Mouse (Mus musculus): Measurements from ENCODE around the gene Gm49601.

Gm49601 gene

GRCm38 (mm10) chr16:18582426-18583148, 43.6 kb downstream of the Gm49601 start:
- no peak for DNase-seq (ENCODE audit: low read depth, low spot score)

DNA sequence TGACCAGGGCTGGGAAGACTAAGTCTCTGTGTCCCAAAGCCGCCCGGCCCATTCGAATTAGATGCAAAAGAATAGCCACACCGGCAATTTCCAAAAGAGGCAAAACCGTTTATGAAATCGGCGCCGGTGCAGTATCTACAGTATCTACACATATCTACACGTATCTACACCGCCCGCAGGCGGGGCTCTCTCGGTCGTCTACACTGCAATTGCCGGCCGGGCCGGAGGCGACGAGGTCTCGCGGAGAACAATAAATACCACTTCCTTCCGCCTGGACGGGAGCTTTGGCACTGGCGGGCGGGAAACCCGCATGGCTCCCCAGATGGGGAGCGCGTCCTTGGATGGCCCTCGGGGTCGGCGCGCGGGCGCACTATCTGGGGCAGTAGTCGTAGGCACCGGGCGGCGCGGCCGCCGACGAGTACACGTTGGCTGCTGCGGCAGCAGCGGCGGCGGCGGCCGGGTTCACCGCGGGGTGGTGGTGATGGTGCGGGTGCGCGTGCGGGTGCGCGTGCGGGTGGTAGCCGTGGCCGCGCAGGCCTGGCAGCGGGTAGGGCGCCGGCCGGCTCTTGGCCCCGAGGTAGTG, 44.5 kb downstream of the Gm49601 start:
- no peak for DNase-seq (ENCODE audit: low read depth, low spot score)

DNA sequence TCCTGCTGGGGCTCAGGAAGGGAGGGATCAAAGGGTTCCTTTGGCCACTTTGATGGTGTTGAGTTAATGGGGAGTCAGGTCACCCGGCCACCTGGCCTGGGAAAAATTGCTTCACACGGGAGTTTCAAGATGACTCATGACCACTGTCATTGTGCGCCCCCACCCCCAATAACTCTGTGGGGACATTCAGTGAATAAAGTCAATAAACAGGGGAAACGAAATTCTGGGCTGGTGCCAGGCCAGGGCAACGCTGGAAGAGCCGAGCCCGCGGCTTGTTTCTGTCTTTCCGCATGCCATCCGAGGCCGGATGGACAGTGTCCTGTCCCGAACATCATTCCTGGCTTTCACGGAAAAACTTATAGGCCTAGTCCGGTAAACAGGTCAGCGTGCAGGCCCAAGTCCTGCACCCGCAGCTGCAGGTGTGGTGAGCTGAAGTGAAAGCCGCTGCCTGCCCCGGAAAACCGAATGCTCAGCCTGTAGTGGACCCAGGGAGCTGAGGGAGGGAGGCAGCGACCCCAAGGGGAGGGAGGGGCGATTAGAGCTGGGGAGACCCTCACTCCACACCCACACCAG, 45.1 kb downstream of the Gm49601 start:
- no peak for DNase-seq (ENCODE audit: low read depth, low spot score)

GRCm38 (mm10) chr16:18580389-18580788, 45.8 kb downstream of the Gm49601 start:
- DNase-seq (ENCODE audit: low read depth, low spot score): no peak

DNA sequence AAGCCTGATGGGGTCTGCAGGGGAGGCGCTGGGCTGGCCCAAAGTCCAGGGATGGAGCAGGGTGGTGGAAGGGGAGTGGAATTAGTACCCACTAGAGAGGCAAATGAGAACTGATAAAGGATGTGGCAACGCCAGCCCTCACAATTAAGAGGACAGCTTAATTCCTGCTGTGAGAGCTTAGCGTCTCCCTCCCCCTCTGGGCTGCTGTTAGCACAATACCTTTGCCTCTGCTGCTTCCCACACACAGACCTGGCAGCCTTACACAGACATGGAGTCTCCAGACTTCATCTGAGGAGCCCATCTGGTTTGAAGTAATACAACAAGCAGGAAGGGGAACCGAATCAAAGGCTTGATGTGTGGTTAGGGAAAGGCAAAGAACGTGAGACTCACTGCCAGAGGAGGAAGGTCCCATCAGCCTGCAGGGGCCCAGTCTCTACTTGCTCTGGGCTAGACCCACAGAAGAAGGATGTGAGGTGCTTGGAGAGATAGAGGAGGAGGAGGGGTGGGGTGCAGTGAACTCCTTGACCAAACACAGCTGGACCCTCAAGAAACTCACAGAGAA, 48.5 kb downstream of the Gm49601 start:
- no peak for DNase-seq (ENCODE audit: low read depth, low spot score)

DNA sequence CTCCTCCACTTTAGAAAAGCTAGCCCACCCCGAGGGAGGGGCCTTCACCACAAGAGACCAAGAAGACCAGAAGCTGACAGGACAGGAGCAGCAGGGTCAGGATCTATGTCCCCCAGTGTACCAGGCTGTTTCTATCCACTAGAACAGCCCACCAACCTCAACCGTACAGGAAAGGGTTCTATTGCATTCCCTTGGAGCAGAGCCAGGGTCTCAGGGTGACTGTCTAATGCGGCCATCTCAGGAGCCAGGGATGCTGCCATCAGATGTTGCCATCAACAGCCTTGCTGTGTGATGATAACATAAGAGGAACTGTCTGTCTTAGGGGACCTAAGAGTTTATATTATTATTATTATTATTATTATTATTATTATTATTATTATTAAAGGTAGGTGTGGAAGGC, 49.2 kb downstream of the Gm49601 start:
- no peak for DNase-seq (ENCODE audit: low read depth, low spot score)

GRCm38 (mm10) chr16:18574196-18574595, 52.0 kb downstream of the Gm49601 start:
- no peak for DNase-seq (ENCODE audit: low read depth, low spot score)

Data from retina, adult 2 months (tissue).